Mouse (Mus musculus): ENCODE measurements around the gene Gnao1. TPM values are rescaled to one million over a fixed set of nuclear protein-coding genes. Genes with fewer than 3 reads are reported as not detected.
A peak's percentile ranks its signal among the peaks of the same experiment; 100 is the strongest.

Gnao1 gene
- total RNA-seq, 4 experiments from 2014 or later, result 634 to 668 (median 642) TPM

GRCm38 (mm10) chr8:93984731-93985130 lies 175.0 kb downstream of the Gnao1 start:
- no peak for DNase-seq (ENCODE audit: low spot score in 2 of 2)

- DNase-seq (ENCODE audit: low spot score in 2 of 2), result no peak
These were observed 180.0 kb downstream of the Gnao1 start for GRCm38 (mm10) chr8:93989739-93990138.

- no peak for DNase-seq (ENCODE audit: low spot score in 2 of 2)
These were observed 189.2 kb downstream of the Gnao1 start for GRCm38 (mm10) chr8:93998961-93999360.

GRCm38 (mm10) chr8:94004139-94004538 lies 194.4 kb downstream of the Gnao1 start:
- DNase-seq (ENCODE audit: low spot score in 2 of 2), result no peak

GRCm38 (mm10) chr8:94009243-94009845 lies 199.6 kb downstream of the Gnao1 start:
- DNase-seq (ENCODE audit: low spot score in 2 of 2), result no peak

- DNase-seq (ENCODE audit: low spot score in 2 of 2), result no peak
These were observed 200.4 kb downstream of the Gnao1 start for GRCm38 (mm10) chr8:94010101-94010705.

- DNase-seq (ENCODE audit: low spot score in 2 of 2), result no peak
These were observed 201.6 kb downstream of the Gnao1 start for GRCm38 (mm10) chr8:94011076-94012012.

GRCm38 (mm10) chr8:94012013-94012951 lies 202.5 kb downstream of the Gnao1 start, which contains the start of gene Amfr:
Amfr (minus strand) TSS chr8:94012842.
- peak in 1 of 2 experiments; percentile 18 for DNase-seq (ENCODE audit: low spot score in 2 of 2)

- DNase-seq (ENCODE audit: low spot score in 2 of 2), result no peak
These were observed 203.4 kb downstream of the Gnao1 start for GRCm38 (mm10) chr8:94013026-94013612.

Small RNA genes lying within 50 kb of the gene (microRNA-seq; reads per million reads assigned to microRNA genes)
- gene Gm24159, result 0 reads per million in 2 experiments

Other genes with a start within 250 kb of the Gnao1 start
- 100 to 1,000 TPM; 126 to 136 (median 132) TPM for gene Amfr, start 202.9 kb downstream of the Gnao1 start, total RNA-seq (2022)
- 10 to 100 TPM; 43.9 to 57.1 (median 49.1) TPM for gene Nudt21, start 227.1 kb downstream of the Gnao1 start, total RNA-seq (2022)
- gene Ogfod1, start 227.2 kb downstream of the Gnao1 start, total RNA-seq (2022), result 100 to 1,000 TPM in 2 of 4 experiments, 10 to 100 TPM in 2; 87.9 to 136 (median 117) TPM